Mouse (Mus musculus) embryo, embryonic 9.5 days (tissue): ENCODE measurements around the gene Tcta.
A peak's percentile ranks its signal among the peaks of the same experiment; 100 is the strongest.
"Not testable (repeated sequence)": the region's sequence is repeated elsewhere in the genome, so short reads cannot be mapped to it uniquely, and the experiment has no call there.

Source experiments
- DNase-seq: peaks from one replicate; pipeline ENCODE4 v3.0.0-alpha.2; 2017; ENCODE audit errors: extremely low spot score

The Tcta gene

DNA sequence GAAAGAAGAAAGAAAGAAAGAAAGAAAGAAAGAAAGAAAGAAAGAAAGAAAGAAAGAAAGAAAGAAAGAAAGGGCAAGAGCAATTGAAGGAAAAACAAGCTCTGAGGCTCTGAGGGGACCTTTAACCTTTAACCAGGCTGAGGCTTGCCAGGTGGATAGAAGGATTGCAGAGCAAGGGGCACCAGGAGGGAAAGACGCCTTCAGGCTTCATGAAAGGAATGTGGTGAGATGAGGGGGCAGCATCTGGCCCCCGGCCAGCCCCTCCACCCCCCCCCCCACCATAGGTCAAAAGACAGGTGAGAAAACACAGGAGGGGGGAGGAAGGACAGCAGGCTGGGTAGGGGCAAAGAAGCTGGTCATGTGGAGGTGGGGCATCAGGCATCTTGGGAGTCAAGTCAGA lies 34.0 kb downstream of the Tcta start:
- DNase-seq = peak; percentile 32

DNA sequence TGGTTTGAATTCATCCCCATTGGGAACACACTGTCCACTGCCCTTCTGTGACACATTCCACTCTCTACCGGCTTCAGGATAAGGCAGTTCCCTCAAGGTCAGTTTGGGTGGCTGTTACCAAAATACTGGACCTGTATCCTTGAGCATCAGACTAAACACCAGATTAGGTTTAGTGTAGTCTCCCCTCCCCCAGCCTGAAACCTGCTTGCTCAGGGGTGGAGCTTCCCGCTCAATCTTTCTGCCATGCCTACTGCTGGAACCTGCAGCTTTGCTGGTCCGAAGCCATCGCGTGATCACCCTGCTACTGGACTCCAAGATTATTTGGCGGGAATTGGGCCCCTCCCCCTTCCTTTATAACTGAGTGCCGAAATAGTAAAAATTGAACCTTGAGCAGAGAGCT lies 37.3 kb downstream of the Tcta start:
- DNase-seq = not testable (repeated sequence)

DNA sequence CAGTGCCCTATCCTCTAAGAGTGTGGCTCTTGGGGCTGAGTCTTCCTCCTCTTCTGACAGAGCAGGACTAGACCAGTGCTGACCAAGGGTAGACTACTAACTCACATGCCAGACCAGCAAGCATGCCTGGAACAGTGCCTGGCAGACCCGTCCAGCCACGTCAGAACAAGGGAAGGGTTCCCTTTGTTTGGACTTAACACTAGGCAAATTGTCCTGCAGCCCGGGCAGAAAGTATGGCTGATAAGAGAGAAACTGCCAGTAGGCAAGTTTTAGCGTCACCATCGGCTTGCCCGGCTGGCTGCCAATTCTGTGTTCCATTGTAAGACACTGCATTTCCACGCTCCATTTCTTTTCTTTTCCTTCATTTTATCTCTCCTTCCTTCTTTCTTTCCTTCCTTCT lies 38.3 kb downstream of the Tcta start:
- DNase-seq = no peak

DNA sequence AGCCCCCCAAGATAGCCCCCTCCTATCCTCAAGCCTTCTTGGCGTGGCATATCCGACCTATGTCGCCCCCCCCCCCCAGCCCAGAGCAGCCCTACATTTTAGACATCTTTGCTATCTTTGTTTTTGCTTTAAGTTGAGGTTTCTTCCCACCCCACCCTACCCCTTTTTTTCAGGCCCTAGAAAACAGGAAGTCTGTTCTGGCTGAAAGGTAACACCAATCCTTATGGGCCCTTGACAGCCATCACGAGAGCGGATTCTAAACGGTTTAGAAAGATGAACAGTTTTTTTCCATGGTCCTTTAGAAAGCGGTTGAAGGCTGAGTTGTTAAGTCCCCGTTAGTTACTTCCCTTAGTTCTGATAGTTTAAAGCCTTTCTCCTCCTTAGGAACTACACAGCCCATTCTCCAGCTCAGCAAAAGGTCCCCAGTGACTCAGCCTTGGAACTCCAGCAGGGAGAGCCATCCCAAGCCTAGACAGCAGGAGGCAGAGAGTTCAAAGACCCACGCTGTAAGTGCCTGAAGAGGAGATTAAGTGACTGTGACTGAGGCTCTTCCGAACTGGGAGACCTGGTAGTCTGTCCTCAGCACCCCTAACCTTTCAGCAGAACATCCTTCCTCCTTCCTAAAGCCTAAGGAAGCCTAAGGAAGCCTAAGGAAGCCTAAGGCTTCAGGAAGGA lies 39.6 kb downstream of the Tcta start:
- DNase-seq = no peak

- no peak for DNase-seq
Observed at GRCm38 (mm10) chr9:108264191-108264921, 41.6 kb downstream of the Tcta start.

- peak; percentile 100 for DNase-seq
Observed at GRCm38 (mm10) chr9:108263690-108264190, 42.2 kb downstream of the Tcta start, which contains the start of gene Dag1. Gene Dag1 (minus strand): TSS chr9:108263958.

DNA sequence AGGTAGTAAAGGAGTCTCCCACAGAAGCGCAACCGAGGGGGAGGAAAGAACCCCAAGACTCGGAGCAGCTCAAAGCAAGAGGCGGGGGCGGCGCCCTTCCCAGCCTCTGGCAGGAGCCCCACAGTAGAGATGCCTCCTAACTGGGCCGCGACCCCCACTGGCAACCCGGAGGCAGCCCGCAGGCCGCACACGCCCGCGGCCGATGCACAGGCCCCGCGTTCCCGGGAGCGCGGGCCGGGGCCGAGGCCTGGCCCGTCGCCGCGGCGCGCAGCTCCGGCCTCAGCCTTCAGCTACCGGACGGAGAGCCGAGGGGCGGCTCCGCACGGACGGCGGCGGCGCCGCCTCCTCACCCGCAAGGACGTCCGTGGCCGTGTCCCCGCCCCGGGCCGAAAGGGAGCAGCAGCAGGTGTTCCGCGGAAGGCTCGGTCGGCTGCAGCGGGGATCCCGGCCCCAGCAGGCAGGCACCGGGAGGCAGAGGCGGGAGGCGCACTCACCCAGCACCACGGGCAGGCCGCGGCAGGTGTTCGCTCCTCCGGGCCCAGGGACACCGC lies 42.8 kb downstream of the Tcta start:
- no peak for DNase-seq

- no peak for DNase-seq
Observed at GRCm38 (mm10) chr9:108262494-108263049, 43.4 kb downstream of the Tcta start.

DNA sequence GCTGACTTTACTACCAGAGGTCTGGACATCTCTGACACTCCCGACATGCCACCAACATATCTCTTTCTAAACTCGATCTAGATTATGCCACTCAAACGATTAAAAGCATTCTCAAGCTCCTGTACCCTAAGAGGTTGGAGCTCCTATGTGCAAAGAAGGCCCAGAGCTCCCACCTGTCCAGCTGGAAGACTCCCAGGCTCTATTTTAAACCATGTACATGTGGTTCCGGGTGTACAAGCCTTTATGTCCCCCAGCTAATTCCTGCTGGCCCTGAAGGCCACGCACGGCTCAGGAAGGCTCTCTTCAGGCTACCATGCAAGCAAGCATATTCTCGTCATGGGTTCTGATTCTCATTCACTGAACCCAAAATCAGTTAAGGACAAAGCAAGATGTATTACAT lies 44.1 kb downstream of the Tcta start:
- DNase-seq = no peak

DNA sequence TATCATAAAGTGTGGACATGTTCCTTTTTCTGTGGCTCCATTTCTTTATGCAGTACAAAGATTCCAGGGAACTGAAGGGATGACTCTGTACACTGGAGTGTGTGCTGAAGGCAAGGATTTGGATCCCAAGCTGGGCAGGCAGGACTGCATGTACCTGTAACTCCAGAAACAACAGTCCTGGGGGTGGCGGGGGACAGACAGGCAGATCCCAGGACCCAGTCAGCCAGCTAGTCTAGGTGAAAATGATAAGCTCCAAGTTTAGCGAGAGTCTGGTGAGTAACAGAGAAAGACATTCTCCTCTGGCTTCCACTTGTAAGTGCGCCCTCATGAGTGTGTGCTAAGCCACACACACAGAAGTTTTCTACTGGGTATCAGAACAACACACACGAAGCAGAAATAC lies 45.4 kb downstream of the Tcta start:
- no peak for DNase-seq
